Mouse (Mus musculus): ENCODE results near the gene Abcc4.

GRCm38 (mm10) chr14:118690336-118690735 is 15.7 kb downstream of the Abcc4 start:
- no peak for TF ChIP-seq POLR2A (IDR thresholded peaks at IDR 0.05; ENCODE audit: low read depth, low read length)
- TF ChIP-seq CTCF (conservative IDR thresholded peaks at IDR 0.05 in 1 of 2, IDR thresholded peaks at IDR 0.05 in 1 of 2; ENCODE audit: low read depth in 2 of 2, low read length in 2 of 2), result no peak
- no peak for TF ChIP-seq JUN (IDR thresholded peaks at IDR 0.05; ENCODE audit: insufficient read depth, low read depth, low read length)
- no peak for TF ChIP-seq UBTF (IDR thresholded peaks at IDR 0.05; ENCODE audit: low read depth, low read length)
- no peak for TF ChIP-seq ZC3H11A (IDR thresholded peaks at IDR 0.05; ENCODE audit: low read depth, low read length)
- TF ChIP-seq SIN3A (IDR thresholded peaks at IDR 0.05; ENCODE audit: low read length), result no peak
